Mouse (Mus musculus) cerebellum, postnatal 25 days (tissue): ENCODE measurements at regions not wholly inside any gene's neighbourhood (a gene's known extent, or its start where the extent isn't known, plus 50 kb on each side); places are given as distances from the start of the nearest gene placed in this dataset.

ENCODE experiments used
- DNase-seq, 2 experiments: peaks; one replicate each; pipeline ENCODE4 v3.0.0; 2021; ENCODE audit warnings: mixed read lengths in 2 of 2

- peak in 1 of 2 experiments; percentile 26 for DNase-seq
Observed at GRCm38 (mm10) chr1:190500106-190500505, 329.6 kb upstream of the Prox1 start.

- no peak for DNase-seq
Observed at GRCm38 (mm10) chr1:190497474-190497873, 327.0 kb upstream of the Prox1 start.

GRCm38 (mm10) chr1:190495741-190496520 is 325.4 kb upstream of the Prox1 start:
- DNase-seq, result no peak

- DNase-seq, result no peak
Observed at GRCm38 (mm10) chr1:190486551-190487104, 316.1 kb upstream of the Prox1 start.

- no peak for DNase-seq
Observed at GRCm38 (mm10) chr1:190483366-190483765, 312.9 kb upstream of the Prox1 start.

GRCm38 (mm10) chr1:190481071-190481470 is 310.6 kb upstream of the Prox1 start:
- no peak for DNase-seq

- DNase-seq, result no peak
Observed at GRCm38 (mm10) chr1:190480601-190481000, 310.1 kb upstream of the Prox1 start.

- no peak for DNase-seq
Observed at GRCm38 (mm10) chr1:190472761-190473160, 302.2 kb upstream of the Prox1 start.

- DNase-seq, result peak; percentile 16 to 29
Observed at GRCm38 (mm10) chr1:190470336-190470735, 299.8 kb upstream of the Prox1 start.

GRCm38 (mm10) chr1:190457541-190458061 is 287.1 kb upstream of the Prox1 start:
- DNase-seq, result no peak

- no peak for DNase-seq
Observed at GRCm38 (mm10) chr1:190453549-190453948, 283.0 kb upstream of the Prox1 start.

GRCm38 (mm10) chr1:190452115-190452842 is 281.8 kb upstream of the Prox1 start:
- DNase-seq, result no peak

- no peak for DNase-seq
Observed at GRCm38 (mm10) chr1:190448263-190448662, 277.7 kb upstream of the Prox1 start.

- DNase-seq, result no peak
Observed at GRCm38 (mm10) chr1:190447253-190447652, 276.7 kb upstream of the Prox1 start.

- no peak for DNase-seq
Observed at GRCm38 (mm10) chr1:190446676-190447075, 276.2 kb upstream of the Prox1 start.

- DNase-seq, result no peak
Observed at GRCm38 (mm10) chr1:190444366-190444765, 273.9 kb upstream of the Prox1 start.

- DNase-seq, result no peak
Observed at GRCm38 (mm10) chr1:190443234-190443633, 272.7 kb upstream of the Prox1 start.

GRCm38 (mm10) chr1:190442166-190442565 is 271.7 kb upstream of the Prox1 start:
- no peak for DNase-seq

- DNase-seq, result no peak
Observed at GRCm38 (mm10) chr1:190438789-190439188, 268.3 kb upstream of the Prox1 start.

GRCm38 (mm10) chr1:190422874-190423273 is 252.4 kb upstream of the Prox1 start:
- DNase-seq, result peak in 1 of 2 experiments; percentile 12

GRCm38 (mm10) chr1:190419709-190420108 is 249.2 kb upstream of the Prox1 start:
- no peak for DNase-seq

GRCm38 (mm10) chr1:190417326-190417725 is 246.8 kb upstream of the Prox1 start:
- DNase-seq, result no peak

- no peak for DNase-seq
Observed at GRCm38 (mm10) chr1:190411756-190412155, 241.2 kb upstream of the Prox1 start.

GRCm38 (mm10) chr1:190403335-190403734 is 232.8 kb upstream of the Prox1 start:
- DNase-seq, result no peak
